Mouse (Mus musculus): ENCODE measurements at regions not wholly inside any gene's neighbourhood (a gene's known extent, or its start where the extent isn't known, plus 50 kb on each side); places are given as distances from the start of the nearest gene placed in this dataset.
A peak's percentile ranks its signal among the peaks of the same experiment; 100 is the strongest.

- DNase-seq (ENCODE audit: inconsistent ontology term): no peak
Observed at GRCm38 (mm10) chr5:148742158-148742835, 186.8 kb downstream of the Katnal1 start.

GRCm38 (mm10) chr5:148741267-148742004, 187.7 kb downstream of the Katnal1 start:
- no peak for DNase-seq (ENCODE audit: inconsistent ontology term)

GRCm38 (mm10) chr5:148740366-148741266, 188.0 kb upstream of the Ubl3 start:
- peak; percentile 67 for DNase-seq (ENCODE audit: inconsistent ontology term)

GRCm38 (mm10) chr5:148739672-148740071, 187.1 kb upstream of the Ubl3 start:
- no peak for DNase-seq (ENCODE audit: inconsistent ontology term)

- DNase-seq (ENCODE audit: inconsistent ontology term): no peak
Observed at GRCm38 (mm10) chr5:148739141-148739540, 186.6 kb upstream of the Ubl3 start.

- no peak for DNase-seq (ENCODE audit: inconsistent ontology term)
Observed at GRCm38 (mm10) chr5:148729541-148729940, 177.0 kb upstream of the Ubl3 start.

GRCm38 (mm10) chr5:148728492-148728891, 175.9 kb upstream of the Ubl3 start:
- no peak for DNase-seq (ENCODE audit: inconsistent ontology term)

- no peak for DNase-seq (ENCODE audit: inconsistent ontology term)
Observed at GRCm38 (mm10) chr5:148726442-148726841, 173.9 kb upstream of the Ubl3 start.

- no peak for DNase-seq (ENCODE audit: inconsistent ontology term)
Observed at GRCm38 (mm10) chr5:148724470-148724869, 171.9 kb upstream of the Ubl3 start.

GRCm38 (mm10) chr5:148723677-148724227, 171.2 kb upstream of the Ubl3 start:
- no peak for DNase-seq (ENCODE audit: inconsistent ontology term)

GRCm38 (mm10) chr5:148720604-148721003, 168.0 kb upstream of the Ubl3 start:
- DNase-seq (ENCODE audit: inconsistent ontology term): no peak

- no peak for DNase-seq (ENCODE audit: inconsistent ontology term)
Observed at GRCm38 (mm10) chr5:148716633-148717032, 164.0 kb upstream of the Ubl3 start.

- no peak for DNase-seq (ENCODE audit: inconsistent ontology term)
Observed at GRCm38 (mm10) chr5:148715218-148715991, 162.8 kb upstream of the Ubl3 start.

GRCm38 (mm10) chr5:148714807-148715206, 162.2 kb upstream of the Ubl3 start:
- DNase-seq (ENCODE audit: inconsistent ontology term): no peak

GRCm38 (mm10) chr5:148713796-148714195, 161.2 kb upstream of the Ubl3 start:
- no peak for DNase-seq (ENCODE audit: inconsistent ontology term)

GRCm38 (mm10) chr5:148713039-148713438, 160.4 kb upstream of the Ubl3 start:
- no peak for DNase-seq (ENCODE audit: inconsistent ontology term)

- no peak for DNase-seq (ENCODE audit: inconsistent ontology term)
Observed at GRCm38 (mm10) chr5:148711570-148711969, 159.0 kb upstream of the Ubl3 start.

- DNase-seq (ENCODE audit: inconsistent ontology term): peak; percentile 35
Observed at GRCm38 (mm10) chr5:148709111-148709771, 156.7 kb upstream of the Ubl3 start.

GRCm38 (mm10) chr5:148708014-148708741, 155.6 kb upstream of the Ubl3 start:
- peak; percentile 64 for DNase-seq (ENCODE audit: inconsistent ontology term)

GRCm38 (mm10) chr5:148707335-148707734, 154.7 kb upstream of the Ubl3 start:
- no peak for DNase-seq (ENCODE audit: inconsistent ontology term)
